In genomic region chr7:19267051-19267450, GRCm38 (mm10) we compare ENCODE assay signal across 9 mouse cellular contexts. TPM values are rescaled to one million over a fixed set of nuclear protein-coding genes. Genes with fewer than 3 reads are reported as not detected.
DNase-seq lines count a peak whose midpoint lies in the region; ATAC-seq lines count a peak whose summit lies in the region.
"Had no signal": no experiment of that assay in that cellular context is flagged by ENCODE, and none has a peak within 500 bp of the region (broad histone marks: within the 10 kb centered on the region; RNA-seq: fewer than 3 reads in every experiment).

No protein-coding gene starts in this region.

- no peak for DNase-seq in heart, adult 18-20 months
- peak; percentile 76 for DNase-seq in ES-CJ7 (ENCODE audit: low read depth, low spot score)
- no peak for DNase-seq in limb, embryonic 10.5 days (ENCODE audit: low spot score)
- peak; percentile 51 to 73 for DNase-seq in lung, postnatal 4 days
- DNase-seq in embryo, embryonic 10 days (ENCODE audit: low spot score): no peak
- no peak for DNase-seq in B cell, adult 2 months

- H3K4me2 ChIP-seq in heart, embryonic 14.5 days (ENCODE audit: low read length): peak overlapping the region; percentile 9; the same call in 1 of the 2 replicates

- WGBS in heart, embryonic 14.5 days: 46% methylated on average over 10 of the region's 10 CpGs
- WGBS in limb, embryonic 10.5 days: 80% methylated on average over 10 of the region's 10 CpGs

- H3K4me3 ChIP-seq in heart, embryonic 14.5 days (ENCODE audit: control insufficient read depth in 1 of 2, insufficient read depth in 1 of 2, low read depth in 1 of 2, low read length in 2 of 2): no peak overlapping the region
- no peak overlapping the region for H3K4me3 ChIP-seq in limb, embryonic 10.5 days

- ATAC-seq in heart, embryonic 14.5 days (ENCODE audit: insufficient number of reproducible peaks, insufficient read depth, low FRiP score, low read depth): no peak
- no peak for ATAC-seq in cerebellum, adult (ENCODE audit: insufficient number of reproducible peaks, low FRiP score, low TSS enrichment)

- H3K9me3 ChIP-seq in heart, embryonic 14.5 days (ENCODE audit: control insufficient read depth, low read length): no peaks in the 10 kb centered on the region
- H3K9me3 ChIP-seq in limb, embryonic 10.5 days (replicated peaks): no peaks in the 10 kb centered on the region
- H3K9me3 ChIP-seq: midbrain, embryonic 10.5 days had no signal

- no peak overlapping the region for H3K27ac ChIP-seq in heart, embryonic 14.5 days (replicated peaks in 1 of 2; ENCODE audit: control insufficient read depth in 1 of 2, insufficient read depth in 1 of 2, low read depth in 2 of 2, low read length in 2 of 2)
- H3K27ac ChIP-seq in limb, embryonic 10.5 days: 0 out of 2 replicates have a peak overlapping the region, but pooled peaks have one; percentile 44
- H3K27ac ChIP-seq: midbrain, embryonic 10.5 days had no signal

- peaks cover 47% of the 10 kb centered on the region for H3K36me3 ChIP-seq in heart, embryonic 14.5 days (ENCODE audit: control insufficient read depth, insufficient read depth, low read length)
- peaks cover 63% of the 10 kb centered on the region for H3K36me3 ChIP-seq in limb, embryonic 10.5 days

- peak overlapping the region; percentile 10 for H3K9ac ChIP-seq in heart, embryonic 14.5 days (ENCODE audit: low read length)

- H3K4me1 ChIP-seq in heart, embryonic 14.5 days (ENCODE audit: control insufficient read depth in 2 of 2, insufficient read depth in 2 of 2, low read length in 2 of 2): peaks cover 28 to 46% of the 10 kb centered on the region in 2 experiments
- H3K4me1 ChIP-seq in limb, embryonic 10.5 days: peaks cover 51% of the 10 kb centered on the region

- no peaks in the 10 kb centered on the region for H3K27me3 ChIP-seq in heart, embryonic 14.5 days (ENCODE audit: control insufficient read depth, insufficient read depth, low read length)
- no peaks in the 10 kb centered on the region for H3K27me3 ChIP-seq in limb, embryonic 10.5 days (ENCODE audit: low read depth, poor library complexity, severe bottlenecking)

RNA-seq across cellular contexts. Expression of gene Vasp, which starts 4.6 kb away (rescaled TPM):
- polyA plus RNA-seq in heart, embryonic 14.5 days (2014; fragmentation: Nextera tagmentation; extraction: Ambion mirVana): 66.1 and 68.9 TPM in 2 replicates
- total RNA-seq in heart, adult 18-20 months (2021): 10 to 100 TPM; 26.7 to 27.7 TPM
- polyA plus RNA-seq in limb, embryonic 10.5 days (2016; fragmentation: Nextera tagmentation; extraction: Ambion mirVana): 68.1 and 75.7 TPM in 2 replicates

RNA-seq across cellular contexts. Expression of gene Ppm1n, which starts 12.8 kb away (rescaled TPM):
- 0.20 TPM in 1 of 2 replicates, not detected in the other for polyA plus RNA-seq in heart, embryonic 14.5 days (2014; fragmentation: Nextera tagmentation; extraction: Ambion mirVana)
- not detected for total RNA-seq in heart, adult 18-20 months (2021)
- polyA plus RNA-seq in limb, embryonic 10.5 days (2016; fragmentation: Nextera tagmentation; extraction: Ambion mirVana): 0.16 and 0.39 TPM in 2 replicates

RNA-seq across cellular contexts. Expression of gene Rtn2, which starts 15.4 kb away (rescaled TPM):
- polyA plus RNA-seq in heart, embryonic 14.5 days (2014; fragmentation: Nextera tagmentation; extraction: Ambion mirVana): 39.2 and 43.6 TPM in 2 replicates
- 100 to 1,000 TPM; 124 to 132 TPM for total RNA-seq in heart, adult 18-20 months (2021)
- 5.5 and 5.6 TPM in 2 replicates for polyA plus RNA-seq in limb, embryonic 10.5 days (2016; fragmentation: Nextera tagmentation; extraction: Ambion mirVana)

RNA-seq across cellular contexts. Expression of gene Opa3, which starts 38.9 kb away (rescaled TPM):
- polyA plus RNA-seq in heart, embryonic 14.5 days (2014; fragmentation: Nextera tagmentation; extraction: Ambion mirVana): 36.5 and 38.6 TPM in 2 replicates
- total RNA-seq in heart, adult 18-20 months (2021): 10 to 100 TPM; 65.1 to 70.8 TPM
- polyA plus RNA-seq in limb, embryonic 10.5 days (2016; fragmentation: Nextera tagmentation; extraction: Ambion mirVana): 45.7 and 48.7 TPM in 2 replicates

RNA-seq across cellular contexts. Expression of gene Fosb, which starts 42.8 kb away (rescaled TPM):
- 0.22 TPM in 1 of 2 replicates, not detected in the other for polyA plus RNA-seq in heart, embryonic 14.5 days (2014; fragmentation: Nextera tagmentation; extraction: Ambion mirVana)
- 1 to 10 TPM in 1 of 2 experiments, under 1 TPM in 1; 0.62 to 1.0 TPM for total RNA-seq in heart, adult 18-20 months (2021)
- 0.04 and 0.11 TPM in 2 replicates for polyA plus RNA-seq in limb, embryonic 10.5 days (2016; fragmentation: Nextera tagmentation; extraction: Ambion mirVana)

Comparison
In these comparisons a context has a peak if more than half of its experiments do, and no peak if none do; other contexts are left out.
1. DNase-seq: peak in ES-CJ7 (single experiment) and lung, postnatal 4 days (2 of 2); none in heart, adult 18-20 months (0 of 2), limb, embryonic 10.5 days (single experiment), embryo, embryonic 10 days (single experiment) and B cell, adult 2 months (0 of 2).